Mouse (Mus musculus) layer of hippocampus, postnatal 36 days (tissue): ENCODE data around the gene Pkn1. TPM values are rescaled to one million over a fixed set of nuclear protein-coding genes. Genes with fewer than 3 reads are reported as not detected.

Source experiments
- microRNA-seq, 2 experiments: library from miRNA; unstranded; fragments of <30 nt; microRNA quantifications; one replicate each; pipeline ENCODE4 v1.2.0; 2021
- total RNA-seq, 2 experiments: library from RNA; stranded (reverse); gene quantifications; 2 replicates each; pipeline ENCODE4 v1.2.3; 2021

Pkn1 gene
- total RNA-seq, 2 experiments from 2014 or later = 53.0 to 54.8 TPM

Small RNA genes lying within 50 kb of the gene (microRNA-seq; reads per million reads assigned to microRNA genes)
- gene Mir1668 = 0 reads per million in 2 experiments

Other genes with a start within 250 kb of the Pkn1 start
- gene Scoc, start 240.8 kb downstream of the Pkn1 start, total RNA-seq = 100 to 1,000 TPM; 213 to 246 TPM
- gene Olfr370, start 163.4 kb downstream of the Pkn1 start, total RNA-seq = not detected
- gene Ndufb7, start 132.5 kb downstream of the Pkn1 start, total RNA-seq = 100 to 1,000 TPM; 147 to 150 TPM
- 100 to 1,000 TPM; 511 to 514 TPM for gene Tecr, start 91.2 kb downstream of the Pkn1 start, total RNA-seq
- gene Dnajb1, start 91.0 kb downstream of the Pkn1 start, total RNA-seq = 10 to 100 TPM; 46.3 to 51.8 TPM
- 10 to 100 TPM; 56.9 to 58.1 TPM for gene Gipc1, start 46.5 kb downstream of the Pkn1 start, total RNA-seq
- gene Ptger1, start 32.5 kb downstream of the Pkn1 start, total RNA-seq = 1 to 10 TPM in 1 of 2 experiments, under 1 TPM in 1; 1.00 to 1.4 TPM
- gene Ddx39, start 16.0 kb upstream of the Pkn1 start, total RNA-seq = 10 to 100 TPM; 17.0 to 19.2 TPM
- 1 to 10 TPM; 7.6 to 7.7 TPM for gene Adgre5, start 42.1 kb upstream of the Pkn1 start, total RNA-seq
- 100 to 1,000 TPM; 319 to 321 TPM for gene Adgrl1, start 200.9 kb upstream of the Pkn1 start, total RNA-seq